Mouse (Mus musculus): ENCODE measurements at regions not wholly inside any gene's neighbourhood (a gene's known extent, or its start where the extent isn't known, plus 50 kb on each side); places are given as distances from the start of the nearest gene placed in this dataset.

GRCm38 (mm10) chr16:76540328-76540923, 166.8 kb upstream of the Nrip1 start:
- no peak for ATAC-seq (ENCODE audit: low FRiP score, low TSS enrichment)
- Histone ChIP-seq H3K27me3 (ENCODE audit: insufficient read depth, low read length) (no peaks in the 10 kb centered on the region), H3K4me3 (ENCODE audit: low read length) (no peak overlapping the region), H3K36me3 (ENCODE audit: insufficient read depth, low read length) (no peaks in the 10 kb centered on the region), H3K9ac (replicated peaks; ENCODE audit: low read length) (no peak overlapping the region), H3K9me3 (ENCODE audit: low read length) (no peaks in the 10 kb centered on the region), H3K4me2 (replicated peaks; ENCODE audit: low read depth, low read length) (no peak overlapping the region), H3K27ac (ENCODE audit: low read length) (no peak overlapping the region), H3K4me1 (ENCODE audit: insufficient read depth, low read length) (peaks cover 8% of the 10 kb centered on the region)
- WGBS: 67% methylated on average over 8 of the region's 8 CpGs

- Histone ChIP-seq H3K27ac (ENCODE audit: low read length) (no peak overlapping the region), H3K4me1 (ENCODE audit: insufficient read depth, low read length) (peaks cover 8% of the 10 kb centered on the region), H3K4me2 (replicated peaks; ENCODE audit: low read depth, low read length) (no peak overlapping the region), H3K9me3 (ENCODE audit: low read length) (no peaks in the 10 kb centered on the region), H3K9ac (replicated peaks; ENCODE audit: low read length) (no peak overlapping the region), H3K36me3 (ENCODE audit: insufficient read depth, low read length) (no peaks in the 10 kb centered on the region), H3K4me3 (ENCODE audit: low read length) (no peak overlapping the region), H3K27me3 (ENCODE audit: insufficient read depth, low read length) (no peaks in the 10 kb centered on the region)
- ATAC-seq (ENCODE audit: low FRiP score, low TSS enrichment): peak; percentile 69; the same call in 1 of the 2 replicates
- 13% methylated on average over 6 of the region's 6 CpGs for WGBS
Observed at GRCm38 (mm10) chr16:76539669-76540068, 166.0 kb upstream of the Nrip1 start.

- no peak overlapping the region for H3K9ac ChIP-seq (replicated peaks; ENCODE audit: low read length)
- no peaks in the 10 kb centered on the region for H3K36me3 ChIP-seq (ENCODE audit: insufficient read depth, low read length)
- no peaks in the 10 kb centered on the region for H3K9me3 ChIP-seq (ENCODE audit: low read length)
- WGBS: 60% methylated on average over 11 of the region's 11 CpGs
- H3K4me2 ChIP-seq (replicated peaks; ENCODE audit: low read depth, low read length): no peak overlapping the region
- H3K4me1 ChIP-seq (ENCODE audit: insufficient read depth, low read length): peaks cover 8% of the 10 kb centered on the region
- H3K27ac ChIP-seq (ENCODE audit: low read length): no peak overlapping the region
- H3K4me3 ChIP-seq (ENCODE audit: low read length): no peak overlapping the region
- no peaks in the 10 kb centered on the region for H3K27me3 ChIP-seq (ENCODE audit: insufficient read depth, low read length)
- no peak for ATAC-seq (ENCODE audit: low FRiP score, low TSS enrichment)
Observed at GRCm38 (mm10) chr16:76537871-76538270, 164.2 kb upstream of the Nrip1 start.

GRCm38 (mm10) chr16:76532928-76533217, 159.2 kb upstream of the Nrip1 start:
- H3K4me3 ChIP-seq (ENCODE audit: low read length): no peak overlapping the region
- H3K36me3 ChIP-seq (ENCODE audit: insufficient read depth, low read length): no peaks in the 10 kb centered on the region
- H3K9ac ChIP-seq (replicated peaks; ENCODE audit: low read length): no peak overlapping the region
- H3K4me1 ChIP-seq (ENCODE audit: insufficient read depth, low read length): no peaks in the 10 kb centered on the region
- no peaks in the 10 kb centered on the region for H3K9me3 ChIP-seq (ENCODE audit: low read length)
- no peaks in the 10 kb centered on the region for H3K27me3 ChIP-seq (ENCODE audit: insufficient read depth, low read length)
- H3K4me2 ChIP-seq (replicated peaks; ENCODE audit: low read depth, low read length): no peak overlapping the region
- ATAC-seq (ENCODE audit: low FRiP score, low TSS enrichment): no peak
- H3K27ac ChIP-seq (ENCODE audit: low read length): peak overlapping the region; percentile 16; the same call in 1 of the 2 replicates
- WGBS: 68% methylated on average over 8 of the region's 8 CpGs

- H3K4me2 ChIP-seq (replicated peaks; ENCODE audit: low read depth, low read length): no peak overlapping the region
Observed at GRCm38 (mm10) chr16:76532142-76532927, 158.7 kb upstream of the Nrip1 start.

GRCm38 (mm10) chr16:76530886-76531285, 157.3 kb upstream of the Nrip1 start:
- Histone ChIP-seq H3K4me3 (ENCODE audit: low read length) (no peak overlapping the region), H3K9me3 (ENCODE audit: low read length) (no peaks in the 10 kb centered on the region), H3K4me1 (ENCODE audit: insufficient read depth, low read length) (no peaks in the 10 kb centered on the region), H3K4me2 (replicated peaks; ENCODE audit: low read depth, low read length) (no peak overlapping the region), H3K27me3 (ENCODE audit: insufficient read depth, low read length) (no peaks in the 10 kb centered on the region), H3K36me3 (ENCODE audit: insufficient read depth, low read length) (no peaks in the 10 kb centered on the region), H3K9ac (replicated peaks; ENCODE audit: low read length) (no peak overlapping the region), H3K27ac (ENCODE audit: low read length) (no peak overlapping the region)
- ATAC-seq (ENCODE audit: low FRiP score, low TSS enrichment): no peak
- 92% methylated on average over 3 of the region's 3 CpGs for WGBS

More at GRCm38 (mm10) chr16:76532142-76532927, 158.7 kb upstream of the Nrip1 start:
- no peaks in the 10 kb centered on the region for H3K27me3 ChIP-seq (ENCODE audit: insufficient read depth, low read length)
- no peak overlapping the region for H3K4me3 ChIP-seq (ENCODE audit: low read length)
- ATAC-seq (ENCODE audit: low FRiP score, low TSS enrichment): no peak
- no peak overlapping the region for H3K9ac ChIP-seq (replicated peaks; ENCODE audit: low read length)
- H3K27ac ChIP-seq (ENCODE audit: low read length): no peak overlapping the region
- no peaks in the 10 kb centered on the region for H3K36me3 ChIP-seq (ENCODE audit: insufficient read depth, low read length)
- 61% methylated on average over 19 of the region's 19 CpGs for WGBS
- no peaks in the 10 kb centered on the region for H3K4me1 ChIP-seq (ENCODE audit: insufficient read depth, low read length)
- no peaks in the 10 kb centered on the region for H3K9me3 ChIP-seq (ENCODE audit: low read length)

- no peak overlapping the region for H3K4me2 ChIP-seq (replicated peaks; ENCODE audit: low read depth, low read length)
Observed at GRCm38 (mm10) chr16:76529613-76530012, 156.0 kb upstream of the Nrip1 start.

GRCm38 (mm10) chr16:76527106-76527949, 153.7 kb upstream of the Nrip1 start:
- H3K9me3 ChIP-seq (ENCODE audit: low read length): no peaks in the 10 kb centered on the region

More at GRCm38 (mm10) chr16:76529613-76530012, 156.0 kb upstream of the Nrip1 start:
- Histone ChIP-seq H3K9me3 (ENCODE audit: low read length) (no peaks in the 10 kb centered on the region), H3K9ac (replicated peaks; ENCODE audit: low read length) (no peak overlapping the region), H3K4me1 (ENCODE audit: insufficient read depth, low read length) (no peaks in the 10 kb centered on the region), H3K36me3 (ENCODE audit: insufficient read depth, low read length) (no peaks in the 10 kb centered on the region), H3K27me3 (ENCODE audit: insufficient read depth, low read length) (no peaks in the 10 kb centered on the region), H3K27ac (ENCODE audit: low read length) (no peak overlapping the region), H3K4me3 (ENCODE audit: low read length) (no peak overlapping the region)
- WGBS: 92% methylated on average over 4 of the region's 4 CpGs
- ATAC-seq (ENCODE audit: low FRiP score, low TSS enrichment): no peak

GRCm38 (mm10) chr16:76525563-76525962, 151.9 kb upstream of the Nrip1 start:
- Histone ChIP-seq H3K27ac (ENCODE audit: low read length) (no peak overlapping the region), H3K9ac (replicated peaks; ENCODE audit: low read length) (no peak overlapping the region), H3K4me2 (replicated peaks; ENCODE audit: low read depth, low read length) (no peak overlapping the region), H3K9me3 (ENCODE audit: low read length) (no peaks in the 10 kb centered on the region), H3K27me3 (ENCODE audit: insufficient read depth, low read length) (no peaks in the 10 kb centered on the region), H3K36me3 (ENCODE audit: insufficient read depth, low read length) (no peaks in the 10 kb centered on the region), H3K4me3 (ENCODE audit: low read length) (no peak overlapping the region), H3K4me1 (ENCODE audit: insufficient read depth, low read length) (no peaks in the 10 kb centered on the region)
- ATAC-seq (ENCODE audit: low FRiP score, low TSS enrichment): no peak
- WGBS: 80% methylated on average over 5 of the region's 5 CpGs

More at GRCm38 (mm10) chr16:76527106-76527949, 153.7 kb upstream of the Nrip1 start:
- no peak for ATAC-seq (ENCODE audit: low FRiP score, low TSS enrichment)
- no peak overlapping the region for H3K27ac ChIP-seq (ENCODE audit: low read length)
- no peak overlapping the region for H3K4me3 ChIP-seq (ENCODE audit: low read length)
- no peaks in the 10 kb centered on the region for H3K27me3 ChIP-seq (ENCODE audit: insufficient read depth, low read length)
- no peaks in the 10 kb centered on the region for H3K36me3 ChIP-seq (ENCODE audit: insufficient read depth, low read length)
- no peaks in the 10 kb centered on the region for H3K4me1 ChIP-seq (ENCODE audit: insufficient read depth, low read length)
- H3K9ac ChIP-seq (replicated peaks; ENCODE audit: low read length): no peak overlapping the region
- H3K4me2 ChIP-seq (replicated peaks; ENCODE audit: low read depth, low read length): no peak overlapping the region
- WGBS: 80% methylated on average over 6 of the region's 6 CpGs
